Mouse (Mus musculus) spleen, embryonic (tissue): ENCODE results near the gene Casq2.

Experiments
- CTCF ChIA-PET: fragments of 350-600 bp; sonication (Branson Sonifier 250); formaldehyde crosslinking; loops from one replicate; lab custom pipeline; 2022; lab: Charles Lee

The Casq2 gene

DNA sequence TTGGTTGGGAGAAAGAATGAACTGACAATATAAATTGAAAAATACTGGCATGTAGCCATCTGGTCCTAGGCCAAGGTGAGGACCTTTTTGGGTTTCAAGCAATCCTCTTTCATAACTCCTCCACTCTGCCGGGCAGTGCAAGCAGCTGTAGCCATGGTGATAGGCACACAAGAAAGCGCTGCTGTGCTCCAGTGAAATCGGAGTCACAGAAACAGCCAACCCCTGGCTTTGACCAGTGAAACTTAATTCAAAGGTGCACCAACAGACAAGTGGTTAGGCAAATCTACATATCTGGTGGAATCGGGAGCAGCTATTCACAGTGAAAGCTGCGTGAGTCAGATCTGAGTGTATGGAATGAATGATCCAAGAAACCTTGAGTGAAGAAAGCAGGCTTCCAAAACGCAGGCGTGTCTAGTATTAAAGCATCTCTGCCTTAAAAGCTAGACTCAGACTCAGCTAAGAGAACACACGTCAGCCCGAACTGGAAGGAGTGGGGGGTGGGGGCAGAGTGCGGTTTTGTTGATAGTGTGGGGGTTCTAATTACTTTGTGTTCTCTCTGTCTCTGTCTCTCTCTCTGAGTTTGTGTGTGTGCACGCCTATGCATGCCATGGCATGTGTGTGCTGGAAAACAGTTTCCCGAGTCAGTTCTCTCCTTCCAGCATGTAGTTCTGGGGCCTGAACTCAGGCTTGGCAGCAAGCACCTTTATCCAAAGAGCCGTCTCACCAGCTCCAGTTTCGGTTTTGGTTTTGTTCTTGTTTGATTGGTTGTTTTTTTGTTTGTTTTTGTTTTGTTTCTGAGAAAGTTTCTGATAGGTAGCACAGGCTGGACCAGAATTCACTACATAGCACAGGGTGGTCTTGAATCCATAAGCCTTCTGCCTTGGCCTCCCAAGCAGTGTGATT, 73.5 kb downstream of the Casq2 start:
- CTCF ChIA-PET, result no interaction called here

- CTCF ChIA-PET, result interaction anchor here (0.6 kb wide), 1 partner anchor 284 kb away, joined by 8 read pairs; no protein-coding TSS in a partner anchor
These were observed 77.6 kb downstream of the Casq2 start for GRCm38 (mm10) chr3:102163861-102164260.

DNA sequence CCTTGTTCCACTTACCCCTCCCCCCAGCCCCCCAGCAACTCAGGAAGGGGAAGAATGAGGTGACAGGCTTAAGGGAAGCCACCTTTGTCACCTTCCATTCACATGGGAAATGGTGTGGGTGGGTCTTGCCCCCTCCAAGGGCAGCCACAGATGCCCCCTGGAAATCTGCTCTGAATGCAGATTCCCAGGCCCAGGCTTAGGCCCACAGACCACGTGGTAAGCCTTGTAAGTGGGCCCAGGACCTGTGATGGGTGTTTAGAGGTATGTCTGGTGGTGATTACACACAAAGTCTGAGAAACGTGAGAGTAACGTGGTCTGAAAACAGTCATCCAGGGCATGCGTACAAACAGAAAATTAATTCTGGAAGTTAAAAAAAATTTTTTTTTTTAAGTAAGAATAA, 78.7 kb downstream of the Casq2 start:
- CTCF ChIA-PET, result no interaction called here

DNA sequence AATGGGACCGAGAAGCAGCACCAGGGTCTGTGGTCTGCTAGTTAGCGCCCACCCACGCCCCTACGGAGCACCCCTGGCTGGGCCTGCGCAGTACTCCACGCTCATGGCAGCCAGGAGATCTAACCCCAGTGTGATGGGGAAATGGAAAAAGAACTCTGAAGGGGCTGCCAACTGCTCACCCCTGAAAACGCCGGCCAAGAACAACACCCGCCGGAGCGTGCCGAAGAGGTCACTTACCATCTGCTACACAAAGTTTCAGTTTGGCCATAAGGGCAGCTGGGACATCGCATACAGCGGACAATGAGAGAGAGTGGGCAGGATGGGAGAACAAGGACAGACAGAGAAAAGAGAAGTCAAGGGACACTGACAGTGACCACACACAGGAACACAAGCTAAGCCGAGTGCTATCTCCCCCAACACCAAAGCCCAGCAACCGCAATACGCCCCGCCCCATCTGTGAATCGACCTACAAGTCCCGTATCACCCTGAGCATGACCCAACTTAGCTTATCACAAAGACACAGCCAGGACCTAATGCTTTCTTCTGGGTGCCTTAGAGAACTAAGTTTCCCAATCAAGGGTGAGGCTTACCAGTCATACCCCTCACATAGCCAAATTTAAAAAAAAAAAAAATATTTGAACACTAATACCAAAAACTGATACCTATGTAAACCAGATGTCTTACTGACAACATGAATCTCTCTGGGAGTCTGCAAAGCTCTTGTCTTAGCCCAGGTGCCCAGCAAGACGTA, 79.5 kb downstream of the Casq2 start:
- CTCF ChIA-PET, result no interaction called here

DNA sequence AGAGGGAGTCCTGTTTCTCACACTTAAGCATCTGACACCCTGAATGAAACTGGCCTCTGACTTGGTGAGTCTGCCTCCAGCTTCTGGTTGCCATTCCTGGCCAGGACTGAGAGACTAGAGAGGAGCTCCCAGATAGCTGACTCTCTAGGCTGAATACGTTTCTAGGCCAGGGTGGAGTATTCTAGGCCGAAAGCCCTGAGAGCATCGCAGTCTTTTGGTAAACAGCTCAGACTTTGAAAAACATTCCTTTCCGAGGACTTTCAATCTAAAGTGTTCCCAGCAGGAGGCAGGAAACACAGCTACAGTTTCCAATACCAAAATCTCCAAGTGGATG, 80.0 kb downstream of the Casq2 start:
- CTCF ChIA-PET, result no interaction called here

GRCm38 (mm10) chr3:102166794-102167193, 80.6 kb downstream of the Casq2 start:
- CTCF ChIA-PET, result no interaction called here

DNA sequence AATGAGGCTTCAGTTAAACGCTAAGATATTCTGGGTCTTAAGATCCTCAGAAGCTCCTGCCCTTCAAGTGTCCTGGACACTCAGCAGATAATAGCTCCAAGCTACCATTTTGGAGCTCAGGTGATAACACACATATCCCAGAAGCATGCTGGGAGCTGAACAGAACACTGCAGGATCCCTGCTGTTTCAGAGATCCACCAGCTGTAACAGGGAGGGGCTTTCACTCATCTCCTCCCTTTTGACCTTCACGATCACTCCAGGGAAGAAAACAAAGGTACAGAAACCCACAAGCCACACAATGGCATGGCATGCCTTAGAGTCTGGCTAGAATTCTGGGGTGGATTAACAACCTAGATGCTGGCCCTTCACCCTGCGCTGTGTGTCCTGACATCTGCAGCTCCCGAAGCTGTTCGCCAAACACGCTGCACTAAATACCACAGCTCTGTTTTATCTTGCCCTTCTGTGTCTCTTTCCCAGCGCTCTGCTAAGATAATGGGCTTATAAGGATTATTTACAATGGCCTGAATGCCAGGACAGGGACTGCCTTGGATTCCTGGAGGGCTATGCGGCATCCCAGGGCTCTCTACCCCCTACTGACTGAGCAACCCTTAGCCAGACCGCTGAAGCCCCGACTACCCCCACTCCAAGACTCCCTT, 81.5 kb downstream of the Casq2 start:
- CTCF ChIA-PET, result no interaction called here

- CTCF ChIA-PET, result no interaction called here
These were observed 83.1 kb downstream of the Casq2 start for GRCm38 (mm10) chr3:102169197-102169905.

GRCm38 (mm10) chr3:102174118-102174865, 88.1 kb downstream of the Casq2 start:
- CTCF ChIA-PET, result no interaction called here

DNA sequence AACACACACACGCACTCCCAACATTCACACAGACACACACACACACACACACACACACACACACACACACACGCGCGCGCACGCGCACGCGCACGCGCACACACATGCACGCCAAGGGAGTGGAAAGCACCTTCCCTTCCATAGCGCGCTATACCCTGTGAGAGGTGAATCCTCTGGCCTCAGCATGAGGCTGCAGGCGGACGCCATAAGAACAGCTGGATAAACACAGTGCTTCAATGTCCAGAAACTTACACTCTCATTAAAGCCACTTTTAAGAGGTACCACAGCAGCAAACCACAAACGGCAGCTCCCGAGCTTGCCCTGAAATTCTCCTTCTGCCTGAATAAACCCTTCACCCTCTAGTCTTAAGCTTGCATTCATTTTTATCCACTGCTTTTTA, 89.5 kb downstream of the Casq2 start:
- CTCF ChIA-PET, result no interaction called here

GRCm38 (mm10) chr3:102176116-102176515, 89.9 kb downstream of the Casq2 start:
- CTCF ChIA-PET, result no interaction called here

DNA sequence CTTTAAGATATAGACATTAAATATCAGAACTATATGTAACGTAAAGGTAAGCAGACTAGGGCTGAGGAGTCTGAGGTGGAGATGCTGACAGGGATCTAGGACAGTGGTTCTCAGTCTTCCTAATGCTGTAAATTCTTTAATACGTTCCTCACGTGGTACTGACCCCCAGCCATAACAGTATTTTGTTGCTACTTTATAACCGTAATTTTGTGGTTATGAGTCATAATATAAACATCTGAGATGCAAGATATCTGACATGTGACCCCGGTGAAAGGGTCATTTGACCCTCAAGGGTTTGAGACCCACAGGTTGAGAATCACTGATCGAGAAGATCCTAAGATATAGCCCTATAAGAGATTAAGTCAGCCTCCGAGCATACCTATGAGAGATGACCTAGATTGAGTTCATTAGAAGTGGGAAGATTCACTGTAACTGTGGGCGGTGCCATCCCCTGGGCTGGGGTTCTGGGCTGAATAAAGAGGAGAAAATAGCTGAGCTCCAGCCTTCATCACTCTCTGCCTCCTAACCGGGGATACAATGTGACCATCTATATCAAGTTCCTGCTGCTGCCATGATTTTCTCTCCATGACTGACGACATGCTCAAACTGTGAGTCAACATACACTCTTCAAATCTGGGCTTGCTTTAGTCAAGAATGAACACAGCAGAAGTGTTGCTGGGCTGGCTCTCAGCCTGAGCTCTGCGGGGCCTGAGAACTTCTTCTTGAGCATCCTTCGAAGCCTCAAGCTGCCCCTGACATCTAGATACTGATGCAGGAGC, 91.8 kb downstream of the Casq2 start:
- CTCF ChIA-PET, result no interaction called here

- CTCF ChIA-PET, result no interaction called here
These were observed 93.7 kb downstream of the Casq2 start for GRCm38 (mm10) chr3:102179869-102180268.

- CTCF ChIA-PET, result no interaction called here
These were observed 94.5 kb downstream of the Casq2 start for GRCm38 (mm10) chr3:102180746-102181145.

GRCm38 (mm10) chr3:102181191-102181590, 95.0 kb downstream of the Casq2 start:
- CTCF ChIA-PET, result no interaction called here

GRCm38 (mm10) chr3:102182601-102183000, 96.4 kb downstream of the Casq2 start:
- CTCF ChIA-PET, result interaction anchor here (0.7 kb wide), 1 partner anchor 490 kb away, joined by 3 read pairs; no protein-coding TSS in a partner anchor

GRCm38 (mm10) chr3:102184721-102185120, 98.5 kb downstream of the Casq2 start:
- CTCF ChIA-PET, result no interaction called here

DNA sequence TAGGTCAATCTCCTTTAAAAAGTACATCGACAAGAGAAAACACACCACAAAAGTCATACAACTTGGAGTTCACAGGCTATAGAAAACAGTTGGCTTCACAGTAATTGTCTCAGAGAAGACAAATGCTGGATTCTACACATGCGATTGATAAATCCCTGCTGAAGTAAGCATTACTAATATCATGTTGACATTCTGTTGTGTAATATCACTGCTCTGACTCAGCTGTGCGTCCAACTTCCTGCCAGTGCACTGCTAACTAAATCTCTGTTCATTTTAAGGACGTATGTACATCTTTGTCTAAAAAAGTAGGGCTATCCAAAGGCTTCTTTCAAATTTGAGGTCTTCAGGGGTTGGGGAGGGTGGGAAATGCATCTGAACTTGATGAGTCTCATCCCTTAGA, 101.2 kb downstream of the Casq2 start:
- CTCF ChIA-PET, result no interaction called here

DNA sequence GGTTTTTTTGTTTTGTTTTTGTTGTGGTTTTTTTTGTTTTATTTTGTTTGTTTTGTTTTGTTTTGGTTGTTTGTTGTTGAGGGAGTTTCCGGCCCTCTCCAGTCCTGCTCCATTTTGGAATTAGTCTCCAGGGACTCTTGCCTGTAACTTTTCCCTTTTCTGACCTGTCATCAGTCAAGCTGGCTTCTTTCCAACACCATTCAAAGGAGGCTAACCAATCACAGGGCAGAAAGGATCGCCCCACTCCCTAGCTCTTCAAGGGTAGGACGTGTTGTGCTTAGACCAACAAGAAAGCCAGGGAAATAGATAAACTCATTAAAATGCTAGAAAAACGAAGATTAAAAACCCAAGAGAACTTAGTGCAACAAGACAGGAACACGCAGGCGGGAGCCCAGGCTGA, 102.8 kb downstream of the Casq2 start:
- CTCF ChIA-PET, result no interaction called here

DNA sequence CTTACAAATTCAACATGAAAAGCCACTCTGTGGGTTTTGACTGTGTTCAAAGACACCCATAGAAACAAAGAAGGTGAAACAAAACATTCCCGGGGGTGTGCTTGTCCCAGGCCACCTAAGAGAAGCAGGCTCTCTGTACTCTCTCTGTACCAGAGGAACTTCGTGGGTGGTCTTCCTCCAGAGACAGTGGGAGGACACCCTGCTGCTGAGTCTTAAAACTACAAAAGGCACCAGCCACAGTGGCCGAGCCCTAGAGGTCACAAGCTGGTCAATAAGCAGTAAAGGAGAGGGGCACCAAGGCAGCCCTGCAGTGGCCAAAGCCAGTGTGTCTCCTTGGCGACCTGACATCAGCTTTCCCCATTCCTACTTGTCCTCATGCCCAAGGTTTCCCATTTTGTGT, 103.8 kb downstream of the Casq2 start:
- CTCF ChIA-PET, result no interaction called here
